Mouse (Mus musculus) erythroblast, embryonic 14.5 days (primary cell): Measurements from ENCODE around the gene Klf1.

Experiments used
- GATA1 ChIP-seq: IDR thresholded peaks from 2 replicates; pipeline ENCODE4 v1.6.1; 2012; ENCODE audit warnings: low read length, inconsistent platforms, mixed read lengths
- TAL1 ChIP-seq: IDR thresholded peaks from 3 replicates; pipeline ENCODE4 v1.6.1; 2012; ENCODE audit warnings: low read length, inconsistent platforms, mixed read lengths

DNA sequence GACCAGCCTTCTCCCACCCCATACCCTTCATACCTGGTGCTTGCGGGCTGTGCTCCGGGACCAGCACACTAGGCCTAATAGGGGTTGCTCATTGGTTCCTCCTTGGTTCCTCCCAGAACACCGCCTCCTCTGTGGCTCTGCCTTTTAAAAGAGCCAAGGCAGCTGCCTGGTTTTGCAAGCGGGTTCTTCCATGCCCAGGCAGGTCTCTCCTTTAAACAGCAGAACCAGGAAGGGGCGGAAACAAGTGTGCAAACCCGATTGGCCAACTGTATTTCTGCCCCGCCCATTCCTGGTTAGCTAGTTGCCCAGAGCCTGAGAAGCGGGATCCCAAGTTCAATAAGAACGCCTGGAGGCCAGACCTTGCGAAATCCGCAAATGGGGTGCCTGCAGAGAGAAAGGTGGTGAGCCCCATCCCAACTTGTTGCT lies 8.0 kb upstream of the Klf1 start, which contains the start of gene Gcdh:
- TF ChIP-seq GATA1, result no peak
- TF ChIP-seq TAL1, result no peak
